Mouse (Mus musculus): ENCODE results near the gene Aldh3a2.

Gene Aldh3a2

DNA sequence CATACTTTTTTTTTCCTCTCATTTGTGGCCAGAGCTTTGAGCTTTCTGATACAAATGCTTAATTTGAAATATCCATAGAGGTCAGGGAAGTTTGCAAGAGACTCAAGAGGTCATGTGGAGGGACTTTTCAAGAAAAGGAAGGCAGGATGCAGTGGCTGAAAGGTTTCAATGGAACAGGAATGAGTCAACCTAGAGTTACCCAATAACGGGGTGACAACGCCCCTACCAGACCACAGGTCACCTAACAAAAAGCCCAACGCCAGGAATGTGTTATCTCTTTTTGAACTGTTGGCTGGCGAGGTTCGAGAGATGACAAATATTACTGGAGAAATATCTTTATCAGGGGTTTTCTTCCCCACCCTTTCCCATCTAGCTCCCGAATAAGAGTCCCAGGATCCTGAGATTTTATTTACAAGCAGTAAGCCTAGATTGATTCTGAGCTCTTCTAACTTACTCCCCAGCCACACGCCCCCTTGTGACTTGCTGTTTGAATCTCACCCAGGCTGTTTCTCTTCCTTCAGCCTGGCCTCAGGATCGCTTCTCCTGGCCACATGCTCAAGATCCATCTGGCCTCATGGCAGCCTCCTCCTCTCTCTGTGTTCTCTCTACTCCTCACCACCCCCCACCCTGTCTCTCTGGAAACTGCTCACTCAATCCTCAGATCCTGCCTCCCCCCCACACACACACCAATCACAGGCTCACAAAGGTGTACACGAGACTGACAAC lies 46.9 kb downstream of the Aldh3a2 start:
- intact Hi-C loops (cut with DNase I): no loop called here

GRCm38 (mm10) chr11:61215936-61216335 lies 51.3 kb downstream of the Aldh3a2 start:
- intact Hi-C loops (cut with DNase I): no loop called here

DNA sequence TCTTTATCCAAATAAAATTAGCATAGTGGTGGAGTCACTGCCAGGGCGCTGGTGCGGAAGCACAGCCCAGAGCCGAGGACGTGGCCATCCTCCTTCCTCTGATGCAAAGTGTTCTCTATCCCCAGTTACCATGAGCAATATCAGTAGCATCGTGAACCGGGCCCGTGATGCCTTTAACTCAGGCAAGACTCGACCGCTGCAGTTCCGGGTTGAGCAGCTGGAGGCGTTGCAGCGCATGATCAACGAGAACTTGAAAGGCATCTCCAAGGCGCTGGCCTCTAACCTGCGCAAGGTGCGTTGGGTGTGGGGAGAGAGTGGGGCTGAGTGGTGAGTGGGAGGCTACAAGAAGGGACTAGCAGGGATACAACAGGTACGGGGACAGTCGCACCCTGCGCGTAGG lies 55.2 kb downstream of the Aldh3a2 start:
- intact Hi-C loops (cut with DNase I): no loop called here

DNA sequence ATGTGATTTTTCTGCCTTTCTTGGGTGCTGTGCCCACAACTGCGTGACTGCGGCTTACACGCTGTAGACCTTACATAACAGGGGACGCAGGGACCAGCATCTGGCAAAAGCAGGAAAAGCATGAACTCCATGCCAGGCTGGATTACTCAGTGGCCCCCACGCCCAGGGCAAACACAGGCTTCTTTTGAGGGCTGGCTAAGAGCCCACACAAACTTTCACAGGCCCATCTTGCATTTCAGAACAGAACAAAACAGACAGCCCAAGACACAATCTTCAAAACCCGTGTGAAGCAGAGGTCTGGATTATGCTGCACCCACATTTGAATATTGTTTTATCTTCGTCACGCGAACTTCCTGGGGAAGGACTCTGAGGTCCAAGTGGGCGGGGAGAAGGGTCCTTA lies 58.9 kb downstream of the Aldh3a2 start:
- intact Hi-C loops (cut with DNase I): no loop called here

- intact Hi-C loops (cut with DNase I): no loop called here
These were observed 59.6 kb downstream of the Aldh3a2 start, which contains the start of gene Aldh3a1 for GRCm38 (mm10) chr11:61207487-61208246. Gene Aldh3a1, plus strand, starts transcription at chr11:61207537.

DNA sequence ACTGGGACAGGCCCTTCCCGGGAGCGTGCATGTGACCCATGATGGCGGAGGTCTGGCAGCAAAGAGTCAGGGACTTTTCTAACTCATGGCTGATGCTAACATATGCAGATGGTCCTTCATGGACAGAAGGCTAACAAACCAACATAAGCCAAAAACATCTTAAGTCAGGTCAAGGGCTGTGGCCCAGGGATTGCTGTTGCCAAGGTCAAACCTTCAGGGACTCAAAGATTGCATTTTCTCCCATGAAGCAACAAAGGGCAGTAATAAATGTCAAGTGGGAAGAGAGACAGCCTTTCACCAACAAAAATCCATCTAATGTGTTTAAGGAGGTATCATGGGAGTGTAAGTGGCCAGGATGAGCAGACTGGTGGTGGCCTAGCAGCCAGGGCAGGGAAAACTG lies 61.1 kb downstream of the Aldh3a2 start:
- intact Hi-C loops (cut with DNase I): no loop called here

- intact Hi-C loops (cut with DNase I): no loop called here
These were observed 61.9 kb downstream of the Aldh3a2 start for GRCm38 (mm10) chr11:61205167-61205950.

DNA sequence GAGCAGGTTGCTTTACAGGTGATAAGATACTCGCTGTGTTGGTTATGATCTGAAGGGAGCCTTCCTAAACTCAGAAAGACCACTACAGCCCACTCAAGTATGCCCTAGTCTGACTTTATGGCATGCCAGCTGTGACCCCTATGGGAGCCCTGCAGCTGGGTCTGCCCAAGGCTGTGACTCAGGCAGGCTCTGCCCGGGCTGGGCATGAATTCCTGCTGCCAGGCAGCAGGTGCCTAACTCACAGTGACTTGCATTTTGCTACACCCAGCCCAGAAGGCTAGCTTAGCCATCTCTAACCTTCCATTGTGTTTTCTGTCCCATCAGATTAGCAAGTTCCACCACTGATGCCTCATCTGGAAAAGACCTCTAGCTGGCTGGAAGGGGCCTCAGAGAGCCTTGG lies 64.5 kb downstream of the Aldh3a2 start:
- intact Hi-C loops (cut with DNase I): no loop called here

GRCm38 (mm10) chr11:61202186-61202585 lies 65.1 kb downstream of the Aldh3a2 start:
- intact Hi-C loops (cut with DNase I): no loop called here

GRCm38 (mm10) chr11:61199620-61200362 lies 67.5 kb downstream of the Aldh3a2 start:
- intact Hi-C loops (cut with DNase I): loop anchor here (10.0 kb wide), 1 partner anchor 65 kb away; the partner anchor contains the start of gene Aldh3a2

DNA sequence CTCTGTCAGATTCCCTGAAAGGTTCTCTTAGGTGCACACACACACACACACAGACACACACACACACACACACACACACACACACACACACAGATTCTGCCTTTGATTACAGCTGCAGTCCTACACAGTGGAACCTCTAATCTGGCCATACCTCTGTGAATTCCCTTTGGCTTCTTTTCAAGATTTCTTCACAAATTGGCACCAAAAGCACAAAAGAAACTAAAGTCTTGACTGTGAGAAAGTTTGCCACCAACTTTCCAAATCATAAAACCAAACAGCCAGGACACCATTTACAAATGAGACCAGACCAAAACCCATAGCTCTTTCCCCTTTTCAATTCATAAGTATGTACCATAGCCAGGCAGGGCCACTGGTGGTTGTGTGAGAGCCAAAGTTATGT lies 69.3 kb downstream of the Aldh3a2 start:
- intact Hi-C loops (cut with DNase I): loop anchor here (10.0 kb wide), 1 partner anchor 67 kb away; the partner anchor contains the start of gene Aldh3a2

DNA sequence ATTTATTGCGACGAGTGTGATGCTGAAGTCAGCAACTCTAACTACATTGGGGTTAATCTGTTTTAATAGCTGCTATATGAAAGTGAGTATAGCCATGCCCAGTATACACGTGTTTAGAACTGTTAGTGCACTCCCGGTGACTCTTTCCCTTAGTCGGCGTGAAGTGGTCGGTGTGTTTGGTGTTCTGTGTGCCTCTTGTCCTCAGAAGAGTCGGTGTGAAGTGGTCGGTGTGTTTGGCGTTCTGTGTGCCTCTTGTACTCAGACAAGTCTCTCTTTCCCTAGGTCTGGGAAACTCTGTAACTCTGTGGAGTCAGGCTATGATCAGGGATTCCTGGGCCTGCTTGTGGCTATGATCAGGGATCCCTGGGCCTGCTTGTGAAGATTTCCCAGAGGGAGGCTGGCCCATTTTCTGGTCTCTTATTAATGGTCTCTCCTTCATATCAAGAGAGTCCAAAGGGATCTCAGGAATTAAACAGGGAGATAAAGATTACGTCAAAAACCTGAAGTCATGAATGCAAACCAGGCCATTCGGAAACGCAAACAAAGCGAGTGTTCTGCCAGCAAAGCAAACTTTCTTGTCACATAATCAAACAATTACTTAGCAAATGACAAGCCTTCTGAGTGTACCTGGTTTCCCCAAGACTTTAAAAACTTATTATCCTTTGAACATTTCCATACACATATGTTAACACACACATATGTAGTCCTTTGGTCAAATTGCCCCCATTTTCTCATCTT lies 70.5 kb downstream of the Aldh3a2 start:
- intact Hi-C loops (cut with DNase I): loop anchor here (10.0 kb wide), 1 partner anchor 68 kb away; the partner anchor contains the start of gene Aldh3a2

DNA sequence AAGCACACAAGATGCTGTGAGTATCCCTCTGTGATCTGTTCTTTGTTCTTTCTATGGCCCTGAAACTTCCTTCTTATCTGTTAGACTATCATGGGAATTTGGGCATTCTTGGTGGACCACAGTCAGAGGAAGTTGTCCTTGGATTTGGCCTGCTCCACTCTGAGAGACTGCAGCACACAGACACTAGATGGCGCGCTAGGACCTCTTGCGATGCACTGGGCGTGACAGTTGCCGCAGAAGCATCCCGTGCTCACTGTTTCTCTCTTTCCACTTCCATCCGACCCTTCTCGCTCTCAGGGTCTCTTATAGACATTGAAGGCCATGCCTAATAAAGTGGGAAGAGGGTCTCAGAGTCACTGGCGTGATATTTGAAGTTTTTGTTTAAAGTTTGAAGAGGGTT lies 73.9 kb downstream of the Aldh3a2 start:
- intact Hi-C loops (cut with DNase I): loop anchor here (5.0 to 10.0 kb wide), 2 partner anchors 71 to 219 kb away; partner anchors contain the start of gene Aldh3a2

DNA sequence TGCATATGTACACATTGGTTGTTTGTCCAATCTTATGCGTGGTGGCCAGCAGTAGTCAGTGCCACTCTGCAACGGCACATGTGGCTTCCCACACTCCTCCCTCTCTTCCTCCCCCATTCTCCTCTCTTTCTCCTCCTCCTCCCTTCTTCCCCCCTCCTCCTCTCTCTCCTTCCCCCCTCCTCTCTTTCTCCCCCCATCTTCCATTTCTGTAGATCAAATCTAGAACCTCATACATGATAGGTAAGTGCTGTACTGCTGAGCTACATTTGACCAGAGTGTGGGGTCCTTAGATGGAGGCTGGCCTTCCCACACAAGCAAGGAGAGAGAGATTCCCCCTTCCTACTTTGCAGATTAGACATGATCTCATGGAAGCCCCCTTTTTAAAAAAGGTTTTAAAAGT lies 74.5 kb downstream of the Aldh3a2 start:
- intact Hi-C loops (cut with DNase I): loop anchor here (5.0 to 10.0 kb wide), 2 partner anchors 72 to 220 kb away; partner anchors contain the start of gene Aldh3a2

DNA sequence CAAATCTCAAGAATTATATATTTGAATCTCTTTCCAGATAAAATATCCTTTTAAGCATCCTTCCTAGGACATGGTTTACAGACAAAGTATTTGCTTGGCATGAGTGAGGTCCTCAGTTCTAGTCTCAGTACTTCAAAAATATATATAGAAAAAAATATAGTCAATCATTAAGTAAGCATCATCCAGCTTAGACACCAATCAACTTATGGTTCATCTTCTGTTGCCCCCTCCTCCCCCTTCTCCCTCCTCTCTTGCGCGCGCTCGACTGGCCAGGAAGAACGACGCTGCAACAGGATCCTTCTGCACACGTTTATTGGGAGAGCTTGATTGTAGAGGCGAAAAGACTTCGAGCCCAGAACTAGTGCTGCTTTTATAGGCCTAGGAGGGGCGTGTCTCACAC lies 75.1 kb downstream of the Aldh3a2 start:
- intact Hi-C loops (cut with DNase I): loop anchor here (5.0 to 10.0 kb wide), 2 partner anchors 73 to 220 kb away; partner anchors contain the start of gene Aldh3a2

- intact Hi-C loops (cut with DNase I): loop anchor here (5.0 to 10.0 kb wide), 2 partner anchors 74 to 222 kb away; partner anchors contain the start of gene Aldh3a2
These were observed 76.5 kb downstream of the Aldh3a2 start for GRCm38 (mm10) chr11:61190776-61191175.

DNA sequence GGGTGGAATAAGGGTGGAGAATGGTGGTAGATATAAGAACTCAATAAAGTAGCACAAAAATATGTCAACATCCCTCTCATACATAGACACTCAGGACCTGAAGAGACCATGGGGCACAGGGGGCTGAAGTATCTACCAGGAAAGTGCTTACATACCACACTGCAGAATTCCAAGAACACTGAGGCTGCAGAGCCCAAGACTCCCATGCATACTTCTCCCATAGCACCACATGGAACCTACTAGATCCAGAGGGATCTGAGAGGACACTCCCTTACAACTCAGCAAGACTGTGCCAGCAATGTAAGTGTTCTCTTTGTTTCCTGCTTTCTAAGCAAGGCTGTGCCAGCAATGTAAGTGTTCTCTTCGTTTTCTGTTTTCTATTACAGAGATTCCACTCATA lies 83.4 kb downstream of the Aldh3a2 start:
- intact Hi-C loops (cut with DNase I): no loop called here

- intact Hi-C loops (cut with DNase I): no loop called here
These were observed 85.6 kb downstream of the Aldh3a2 start for GRCm38 (mm10) chr11:61181624-61182023.

GRCm38 (mm10) chr11:61180361-61180760 lies 86.9 kb downstream of the Aldh3a2 start:
- intact Hi-C loops (cut with DNase I): no loop called here

DNA sequence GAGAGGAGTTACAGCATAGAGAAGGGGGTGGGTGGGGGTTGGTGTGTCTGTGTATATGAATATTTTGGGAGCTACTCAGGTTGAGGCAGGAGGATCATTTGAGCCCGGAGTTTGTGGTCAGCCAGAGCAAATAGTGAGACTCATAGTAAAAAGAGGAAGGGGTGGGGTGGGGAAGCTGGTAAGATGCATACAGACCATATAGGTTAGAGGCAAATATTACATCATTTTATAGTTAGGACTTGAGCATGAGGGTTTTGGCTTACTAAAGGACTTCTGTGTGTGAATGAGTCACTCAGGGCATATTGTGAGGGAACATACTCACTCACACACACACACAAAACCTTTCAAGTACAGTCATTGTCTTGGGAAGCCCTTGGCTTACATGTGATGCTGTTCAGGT lies 90.9 kb downstream of the Aldh3a2 start:
- intact Hi-C loops (cut with DNase I): loop anchor here (10.0 kb wide), 1 partner anchor 328 kb away; the partner anchor contains the start of gene B9d1

Data from adrenal gland (tissue).